Mouse (Mus musculus) neutrophil, adult 59 days (primary cell): ENCODE data around the gene Ogfod2. TPM values are rescaled to one million over a fixed set of nuclear protein-coding genes. Genes with fewer than 3 reads are reported as not detected.

ENCODE experiments used
- total RNA-seq, 2 experiments: library from RNA; stranded (reverse); gene quantifications; 1 replicate in 1 of 2; 2 replicates in 1 of 2; pipeline ENCODE4 v1.2.4; 2023

The Ogfod2 gene
- 10 to 100 TPM; 12.1 to 16.4 TPM for total RNA-seq

GRCm38 (mm10) chr5:124111742-124112497 is at the start of gene Ogfod2:
Gene Ogfod2, plus strand, starts transcription at chr5:124112297.

GRCm38 (mm10) chr5:124095596-124096232 is 16.4 kb upstream of the Ogfod2 start, which contains the start of gene Abcb9:
Gene Abcb9, minus strand, starts transcription at chr5:124095798.

GRCm38 (mm10) chr5:124115990-124116845 is 4.1 kb downstream of the Ogfod2 start, which contains the start of gene Arl6ip4:
Gene Arl6ip4, plus strand, starts transcription at chr5:124116089.

Other genes with a start within 250 kb of the Ogfod2 start
- gene Hcar2, start 246.8 kb upstream of the Ogfod2 start, total RNA-seq, result 100 to 1,000 TPM in 1 of 2 experiments, 10 to 100 TPM in 1; 92.9 to 131 TPM
- gene Hcar1, start 232.3 kb upstream of the Ogfod2 start, total RNA-seq, result not detected
- gene Denr, start 205.1 kb upstream of the Ogfod2 start, total RNA-seq, result 10 to 100 TPM; 24.0 to 31.1 TPM
- not detected for gene Gm43518, start 184.9 kb upstream of the Ogfod2 start, total RNA-seq
- 1 to 10 TPM in 1 of 2 experiments, under 1 TPM in 1; 0.44 to 1.7 TPM for gene Ccdc62, start 181.6 kb upstream of the Ogfod2 start, total RNA-seq
- 10 to 100 TPM; 73.7 to 75.1 TPM for gene Hip1r, start 138.7 kb upstream of the Ogfod2 start, total RNA-seq
- 10 to 100 TPM; 53.3 to 58.8 TPM for gene Vps37b, start 80.0 kb upstream of the Ogfod2 start, total RNA-seq
- 1 to 10 TPM; 4.1 to 5.9 TPM for gene Abcb9, start 16.5 kb upstream of the Ogfod2 start, total RNA-seq
- 10 to 100 TPM; 28.6 to 38.3 TPM for gene Arl6ip4, start 3.8 kb downstream of the Ogfod2 start, total RNA-seq
- gene Pitpnm2, start 137.5 kb downstream of the Ogfod2 start, total RNA-seq, result 1 to 10 TPM; 2.2 to 3.2 TPM
- 10 to 100 TPM in 1 of 2 experiments, 1 to 10 TPM in 1; 9.7 to 12.5 TPM for gene Mphosph9, start 215.7 kb downstream of the Ogfod2 start, total RNA-seq
- 1 to 10 TPM; 4.1 to 4.2 TPM for gene 2810006K23Rik, start 215.8 kb downstream of the Ogfod2 start, total RNA-seq